Mouse (Mus musculus): Measurements from ENCODE around the gene Tspan15.

DNA sequence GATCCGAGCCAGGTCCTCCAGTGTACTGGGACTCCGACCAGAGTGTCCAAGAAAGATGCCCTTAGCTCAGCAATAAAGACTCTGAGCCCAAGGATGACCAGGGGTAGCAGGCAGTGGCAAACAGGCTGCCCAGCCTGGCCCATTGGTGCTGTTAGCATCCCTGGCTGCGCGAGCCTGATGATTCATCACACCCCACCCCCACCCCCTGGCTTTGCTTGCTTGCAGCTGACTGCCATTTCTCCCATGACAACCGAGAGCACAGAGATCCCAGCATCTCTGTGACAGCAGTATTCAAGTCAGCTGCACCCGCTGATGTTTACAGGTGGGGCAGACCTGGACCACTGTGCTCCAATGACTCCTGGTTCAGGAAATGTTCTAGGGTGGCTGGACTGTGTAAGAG, 28.5 kb downstream of the Tspan15 start:
- no peak for TF ChIP-seq CTCF (conservative IDR thresholded peaks at IDR 0.05; ENCODE audit: insufficient read depth, insufficient read length, low read depth, low read length)
- TF ChIP-seq POLR2A (IDR thresholded peaks at IDR 0.05; ENCODE audit: low read depth, low read length): no peak

Data from kidney, adult 2 months (tissue).